Mouse (Mus musculus): ENCODE measurements around the gene Rbfox3. TPM values are rescaled to one million over a fixed set of nuclear protein-coding genes. Genes with fewer than 3 reads are reported as not detected.

Rbfox3 gene
- polyA plus RNA-seq, 2 experiments, result 0.08 to 0.17 TPM

DNA sequence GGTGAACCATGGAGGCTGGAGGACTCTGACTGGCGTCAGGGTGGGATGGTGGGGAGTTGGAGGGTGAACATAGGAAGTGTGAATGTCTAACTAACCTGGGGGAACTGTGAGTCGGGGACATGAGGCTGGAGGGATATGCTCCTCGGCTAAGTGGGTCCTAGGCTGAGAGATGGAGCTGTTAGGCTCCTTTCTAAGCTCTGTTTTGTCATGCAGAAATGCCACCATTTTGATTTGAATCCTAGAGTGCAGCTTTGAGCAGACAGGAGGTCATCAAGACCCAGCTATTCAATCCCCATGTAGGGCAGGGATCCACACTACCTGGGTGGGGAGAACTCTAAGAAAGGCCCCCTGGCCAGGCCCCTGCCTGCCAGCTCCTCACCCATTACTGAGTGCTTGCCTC, 359.7 kb downstream of the Rbfox3 start:
- DNase-seq (ENCODE audit: low read depth in 3 of 3, low spot score in 3 of 3) (no peak), ATAC-seq (ENCODE audit: insufficient read depth) (no peak)
- no peak overlapping the region for H3K4me3 ChIP-seq (ENCODE audit: insufficient read depth in 1 of 2, low read depth in 2 of 2, low read length in 2 of 2)
- H3K9ac ChIP-seq (replicated peaks), result no peak overlapping the region
- no peak overlapping the region for H3K4me2 ChIP-seq (ENCODE audit: low read depth)
- H3K4me1 ChIP-seq (replicated peaks; ENCODE audit: control insufficient read depth in 2 of 2, insufficient read depth in 2 of 2, low read length in 1 of 2), result no peaks in the 10 kb centered on the region
- H3K9me3 ChIP-seq (ENCODE audit: control insufficient read depth, low read length), result no peaks in the 10 kb centered on the region
- H3K27ac ChIP-seq, result no peak overlapping the region
- WGBS (ENCODE audit: insufficient replicate concordance), result 28% methylated on average over 3 of the region's 3 CpGs
- no peaks in the 10 kb centered on the region; the same call in 1 of the 2 replicates for H3K27me3 ChIP-seq (ENCODE audit: control insufficient read depth, insufficient read depth, low read length)
- H3K36me3 ChIP-seq (replicated peaks; ENCODE audit: control insufficient read depth, insufficient read depth, low read depth), result no peaks in the 10 kb centered on the region
- TF ChIP-seq CTCF (IDR thresholded peaks at IDR 0.05; ENCODE audit: low read depth), result no peak
- no peak for TF ChIP-seq EP300 (IDR thresholded peaks at IDR 0.05; ENCODE audit: low read depth)

DNA sequence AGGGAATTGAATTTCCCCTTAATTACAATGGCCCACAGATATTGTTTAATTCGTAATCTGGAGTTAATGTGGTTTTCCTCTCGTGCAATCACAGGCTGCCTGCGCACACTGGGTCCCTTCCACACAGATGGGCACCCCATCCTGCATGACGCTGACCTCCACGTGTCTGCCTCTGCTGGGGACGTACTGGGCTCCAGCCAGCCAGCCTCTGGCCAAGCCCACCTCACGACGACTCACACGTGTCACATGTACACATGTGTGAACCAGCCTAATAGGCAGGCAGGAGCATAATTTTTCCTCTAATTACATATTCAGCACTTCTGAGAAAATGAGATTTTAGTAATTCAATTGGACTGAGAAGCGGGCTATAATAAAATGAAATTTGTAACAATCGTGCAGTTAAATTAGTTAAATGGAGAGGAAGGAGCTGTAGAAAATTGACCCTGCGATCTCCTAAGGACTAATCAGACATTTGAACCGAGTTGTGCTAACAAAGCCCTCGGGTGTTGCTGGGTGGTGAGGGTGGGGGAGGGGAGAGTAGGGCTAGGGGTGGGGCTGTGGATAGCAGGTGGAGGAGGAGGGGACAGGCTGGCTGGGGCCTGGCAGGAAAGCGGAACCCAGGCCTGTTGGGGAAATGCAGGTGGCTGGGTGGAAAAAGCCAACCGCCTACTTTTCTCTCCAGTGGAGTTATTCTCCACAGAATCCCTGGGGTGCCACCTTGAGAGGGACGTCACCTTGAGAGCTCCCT, 360.4 kb downstream of the Rbfox3 start:
- no peak for ATAC-seq (ENCODE audit: insufficient read depth)
- Histone ChIP-seq H3K9me3 (ENCODE audit: control insufficient read depth, low read length) (no peaks in the 10 kb centered on the region), H3K4me1 (replicated peaks; ENCODE audit: control insufficient read depth in 2 of 2, insufficient read depth in 2 of 2, low read length in 1 of 2) (no peaks in the 10 kb centered on the region), H3K36me3 (replicated peaks; ENCODE audit: control insufficient read depth, insufficient read depth, low read depth) (no peaks in the 10 kb centered on the region), H3K9ac (replicated peaks) (no peak overlapping the region), H3K4me3 (ENCODE audit: insufficient read depth in 1 of 2, low read depth in 2 of 2, low read length in 2 of 2) (no peak overlapping the region), H3K27me3 (ENCODE audit: control insufficient read depth, insufficient read depth, low read length) (no peaks in the 10 kb centered on the region; the same call in 1 of the 2 replicates), H3K27ac (no peak overlapping the region), H3K4me2 (ENCODE audit: low read depth) (no peak overlapping the region)
- DNase-seq (ENCODE audit: low read depth in 3 of 3, low spot score in 3 of 3), result no peak
- TF ChIP-seq CTCF (IDR thresholded peaks at IDR 0.05; ENCODE audit: low read depth), result no peak
- no peak for TF ChIP-seq EP300 (IDR thresholded peaks at IDR 0.05; ENCODE audit: low read depth)
- 32% methylated on average over 17 of the region's 17 CpGs for WGBS (ENCODE audit: insufficient replicate concordance)

DNA sequence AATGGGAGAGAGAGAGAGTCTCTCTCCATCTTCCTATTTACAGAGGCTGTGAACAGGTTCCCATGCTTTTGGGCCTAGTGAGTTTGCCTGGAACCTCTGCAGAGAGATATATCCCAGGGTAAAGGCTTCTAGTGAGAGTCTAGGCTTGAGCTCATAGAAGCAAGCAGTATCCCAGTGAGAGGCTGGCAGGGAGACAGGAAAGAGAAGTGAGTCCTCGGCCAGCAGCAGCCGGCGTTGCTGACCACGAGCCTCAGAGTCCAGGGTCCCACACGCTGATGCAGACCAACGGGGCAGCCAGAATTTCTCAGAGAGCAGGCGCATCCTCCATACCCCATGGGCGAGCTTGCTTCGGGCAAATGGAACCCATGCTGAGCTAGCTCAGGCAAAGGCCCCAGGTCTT, 363.2 kb downstream of the Rbfox3 start:
- no peak for DNase-seq (ENCODE audit: low read depth in 3 of 3, low spot score in 3 of 3)
- Histone ChIP-seq H3K36me3 (replicated peaks; ENCODE audit: control insufficient read depth, insufficient read depth, low read depth) (no peaks in the 10 kb centered on the region), H3K4me3 (ENCODE audit: insufficient read depth in 1 of 2, low read depth in 2 of 2, low read length in 2 of 2) (no peak overlapping the region), H3K27ac (no peak overlapping the region), H3K9me3 (ENCODE audit: control insufficient read depth, low read length) (no peaks in the 10 kb centered on the region), H3K9ac (replicated peaks) (no peak overlapping the region), H3K4me2 (ENCODE audit: low read depth) (no peak overlapping the region), H3K4me1 (replicated peaks; ENCODE audit: control insufficient read depth in 2 of 2, insufficient read depth in 2 of 2, low read length in 1 of 2) (no peaks in the 10 kb centered on the region), H3K27me3 (ENCODE audit: control insufficient read depth, insufficient read depth, low read length) (no peaks in the 10 kb centered on the region; the same call in 1 of the 2 replicates)
- WGBS (ENCODE audit: insufficient replicate concordance), result 63% methylated on average over 9 of the region's 9 CpGs
- no peak for TF ChIP-seq EP300 (IDR thresholded peaks at IDR 0.05; ENCODE audit: low read depth)
- ATAC-seq (ENCODE audit: insufficient read depth), result no peak

GRCm38 (mm10) chr11:118546269-118546668, 365.1 kb downstream of the Rbfox3 start:
- H3K9ac ChIP-seq (replicated peaks), result no peak overlapping the region

GRCm38 (mm10) chr11:118545690-118546089, 365.7 kb downstream of the Rbfox3 start:
- no peak for DNase-seq (ENCODE audit: low read depth in 3 of 3, low spot score in 3 of 3)
- TF ChIP-seq EP300 (IDR thresholded peaks at IDR 0.05; ENCODE audit: low read depth) (no peak), CTCF (IDR thresholded peaks at IDR 0.05; ENCODE audit: low read depth) (no peak)
- H3K9me3 ChIP-seq (ENCODE audit: control insufficient read depth, low read length), result no peaks in the 10 kb centered on the region
- no peaks in the 10 kb centered on the region for H3K4me1 ChIP-seq (replicated peaks; ENCODE audit: control insufficient read depth in 2 of 2, insufficient read depth in 2 of 2, low read length in 1 of 2)
- 10% methylated on average over 4 of the region's 4 CpGs for WGBS (ENCODE audit: insufficient replicate concordance)
- H3K4me3 ChIP-seq (ENCODE audit: insufficient read depth in 1 of 2, low read depth in 2 of 2, low read length in 2 of 2), result no peak overlapping the region
- no peak overlapping the region for H3K27ac ChIP-seq
- no peaks in the 10 kb centered on the region for H3K36me3 ChIP-seq (replicated peaks; ENCODE audit: control insufficient read depth, insufficient read depth, low read depth)
- no peaks in the 10 kb centered on the region; the same call in 1 of the 2 replicates for H3K27me3 ChIP-seq (ENCODE audit: control insufficient read depth, insufficient read depth, low read length)
- ATAC-seq (ENCODE audit: insufficient read depth), result no peak
- no peak overlapping the region for H3K9ac ChIP-seq (replicated peaks)
- H3K4me2 ChIP-seq (ENCODE audit: low read depth), result no peak overlapping the region

More at GRCm38 (mm10) chr11:118546269-118546668, 365.1 kb downstream of the Rbfox3 start:
- H3K9me3 ChIP-seq (ENCODE audit: control insufficient read depth, low read length), result no peaks in the 10 kb centered on the region
- no peak overlapping the region for H3K27ac ChIP-seq
- no peak for DNase-seq (ENCODE audit: low read depth in 3 of 3, low spot score in 3 of 3)
- WGBS (ENCODE audit: insufficient replicate concordance), result 50% methylated on average over 8 of the region's 8 CpGs
- H3K4me3 ChIP-seq (ENCODE audit: insufficient read depth in 1 of 2, low read depth in 2 of 2, low read length in 2 of 2), result no peak overlapping the region
- ATAC-seq (ENCODE audit: insufficient read depth), result no peak
- H3K4me1 ChIP-seq (replicated peaks; ENCODE audit: control insufficient read depth in 2 of 2, insufficient read depth in 2 of 2, low read length in 1 of 2), result no peaks in the 10 kb centered on the region
- no peaks in the 10 kb centered on the region; the same call in 1 of the 2 replicates for H3K27me3 ChIP-seq (ENCODE audit: control insufficient read depth, insufficient read depth, low read length)
- H3K4me2 ChIP-seq (ENCODE audit: low read depth), result no peak overlapping the region
- TF ChIP-seq EP300 (IDR thresholded peaks at IDR 0.05; ENCODE audit: low read depth) (no peak), CTCF (IDR thresholded peaks at IDR 0.05; ENCODE audit: low read depth) (no peak)
- H3K36me3 ChIP-seq (replicated peaks; ENCODE audit: control insufficient read depth, insufficient read depth, low read depth), result no peaks in the 10 kb centered on the region

All from liver, embryonic 14.5 days (tissue).